Mouse (Mus musculus) ES-E14 (cell line): ENCODE data around the gene Gng8. TPM values are rescaled to one million over a fixed set of nuclear protein-coding genes. Genes with fewer than 3 reads are reported as not detected.

Source experiments
- DNase-seq: peaks from one replicate; pipeline ENCODE4 v3.0.0-alpha.2; 2013; ENCODE audit warnings: low read depth, low spot score
- H3K27ac ChIP-seq: 2 replicates; pipeline ENCODE4 v1.5.1; 2012; ENCODE audit warnings: low read depth, mild to moderate bottlenecking, low read length, moderate library complexity, mixed read lengths; ENCODE audit not compliant: poor library complexity, insufficient read depth, severe bottlenecking
- H3K36me3 ChIP-seq: 2 replicates; pipeline ENCODE4 v1.6.1; 2012; ENCODE audit warnings: mild to moderate bottlenecking, low read length, moderate library complexity, mixed read lengths; ENCODE audit not compliant: control insufficient read depth, poor library complexity, insufficient read depth, severe bottlenecking
- H3K4me1 ChIP-seq, 2 experiments: fragments of 150-350 bp in 1 of 2; sonication (generic) in 1 of 2; 2 replicates each; pipeline ENCODE4 v1.6.1; 2012; ENCODE audit warnings: low read length in 2 of 2, mild to moderate bottlenecking in 1 of 2, mixed read lengths in 1 of 2; ENCODE audit not compliant: control insufficient read depth in 2 of 2, insufficient read depth in 2 of 2, poor library complexity in 1 of 2
- H3K4me3 ChIP-seq, 2 experiments: fragments of 150-350 bp in 1 of 2; sonication (generic) in 1 of 2; 2 replicates each; pipeline ENCODE4 v1.5.1; 2012; ENCODE audit warnings: low read length in 2 of 2, low read depth in 1 of 2, mild to moderate bottlenecking in 1 of 2, mixed read lengths in 1 of 2; ENCODE audit not compliant: insufficient read depth in 1 of 2, poor library complexity in 1 of 2, severe bottlenecking in 1 of 2
- H3K9ac ChIP-seq: 2 replicates; pipeline ENCODE4 v1.6.1; 2012; ENCODE audit warnings: low read depth, mild to moderate bottlenecking, low read length, mixed read lengths; ENCODE audit not compliant: poor library complexity, insufficient read depth, severe bottlenecking
- H3K9me3 ChIP-seq: fragments of 150-350 bp; sonication (generic); 2 replicates; pipeline ENCODE4 v1.6.1; 2012; ENCODE audit warnings: low read depth, mild to moderate bottlenecking, low read length; ENCODE audit not compliant: control insufficient read depth, insufficient read depth
- CHD2 ChIP-seq: IDR thresholded peaks from 2 replicates; pipeline ENCODE4 v1.6.1; 2014; ENCODE audit warnings: mild to moderate bottlenecking, low read depth, low read length, inconsistent platforms
- HCFC1 ChIP-seq: IDR thresholded peaks from 2 replicates; pipeline ENCODE4 v1.6.1; 2012; ENCODE audit warnings: low read length, inconsistent platforms, borderline replicate concordance; ENCODE audit not compliant: insufficient read depth
- MAFK ChIP-seq: IDR thresholded peaks from 2 replicates; pipeline ENCODE4 v1.6.1; 2014; ENCODE audit warnings: mild to moderate bottlenecking, low read depth, low read length, inconsistent platforms; ENCODE audit not compliant: insufficient read depth
- ZC3H11A ChIP-seq: IDR thresholded peaks from 2 replicates; pipeline ENCODE4 v1.6.1; 2012; ENCODE audit warnings: low read depth, mild to moderate bottlenecking, inconsistent platforms, low read length, borderline replicate concordance
- ZNF384 ChIP-seq: IDR thresholded peaks from 2 replicates; pipeline ENCODE4 v1.6.1; 2012; ENCODE audit warnings: low read depth, low read length, inconsistent platforms
- in situ Hi-C, 2 experiments: fragments of 600-800 bp; cut with MboI; formaldehyde crosslinking; loops; one replicate each; pipeline ENCODE4 v1.15.1; 2025; ENCODE audit warnings: low sequenced_read_pairs in 2 of 2, inconsistent platforms in 1 of 2; ENCODE audit not compliant: unreplicated experiment in 2 of 2
- total RNA-seq: library from RNA; depleted of rRNA; stranded (reverse); fragments of 300-350 nt; gene quantifications from 2 replicates; pipeline ENCODE4 v1.2.3, GENCODE M21; 2012

The Gng8 gene
- total RNA-seq, 1 experiment: 1.0 TPM

DNA sequence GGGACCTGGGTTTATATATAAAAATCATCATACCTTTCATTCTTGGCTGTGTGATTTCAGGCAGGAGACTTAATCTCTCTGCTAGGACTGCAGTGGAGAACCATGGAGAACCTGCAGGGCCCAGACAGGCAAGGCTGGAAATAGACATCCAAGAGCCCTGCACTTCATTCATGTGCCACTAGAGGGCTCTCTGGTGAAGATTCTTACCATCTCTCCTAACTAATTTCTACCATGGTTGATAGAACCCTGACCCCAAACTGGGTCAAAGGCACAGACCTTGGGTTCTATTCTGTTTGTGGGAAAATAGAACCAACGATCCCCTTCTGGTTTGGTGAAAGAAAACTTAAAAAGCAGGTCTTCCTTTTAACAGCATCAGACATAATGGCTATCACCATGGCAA, 39.3 kb downstream of the Gng8 start:
- H3K4me1 ChIP-seq: peaks cover 0 to 5% of the 10 kb centered on the region in 2 experiments; a peak in 2 of 4 replicates
- H3K36me3 ChIP-seq: no peaks in the 10 kb centered on the region
- H3K9me3 ChIP-seq: no peaks in the 10 kb centered on the region
- in situ Hi-C loops: loop anchor here in 1 of 2 experiments (5.0 kb wide), 2 partner anchors 66 to 136 kb away; no protein-coding TSS in a partner anchor
- no peak for DNase-seq
- no peak overlapping the region for H3K27ac ChIP-seq
- H3K9ac ChIP-seq: no peak overlapping the region
- H3K4me3 ChIP-seq: no peak overlapping the region
- TF ChIP-seq ZC3H11A (0 out of 2 replicates have a peak, but pooled peaks have one; percentile 0), HCFC1 (no peak)

DNA sequence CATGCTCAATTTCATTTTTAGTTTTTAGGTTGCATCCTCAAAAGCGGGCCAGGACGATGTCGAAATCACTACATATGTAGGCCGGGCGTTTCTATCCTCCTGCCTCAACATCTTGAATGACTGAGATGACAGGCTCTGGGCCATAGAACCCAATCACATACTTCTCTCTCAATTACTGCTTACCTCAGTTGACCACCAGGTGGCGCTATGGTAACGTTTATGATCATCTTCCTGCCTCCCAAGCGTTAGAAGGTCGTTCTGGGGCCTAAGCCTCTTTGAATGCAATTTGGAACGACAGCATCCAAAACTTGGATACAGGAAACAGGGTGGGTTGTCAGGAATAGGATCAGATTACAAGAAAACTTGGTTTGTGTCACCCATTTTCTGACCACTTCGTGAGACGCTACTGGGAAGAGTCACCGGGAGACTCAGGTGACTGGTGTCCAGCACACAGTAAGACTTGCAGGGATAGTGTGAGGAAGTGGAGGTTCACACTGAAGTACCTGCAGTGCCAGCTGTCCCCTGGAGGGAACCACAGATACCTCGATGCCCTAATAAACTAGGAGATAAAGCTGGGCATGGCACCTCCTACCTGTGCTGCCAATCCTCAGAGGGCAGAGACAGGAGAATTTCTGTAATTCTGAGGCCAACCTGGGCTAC, 40.5 kb downstream of the Gng8 start:
- in situ Hi-C loops: loop anchor here in 1 of 2 experiments (5.0 kb wide), 2 partner anchors 65 to 135 kb away; no protein-coding TSS in a partner anchor
- peaks cover 0 to 6% of the 10 kb centered on the region in 2 experiments; a peak in 2 of 4 replicates for H3K4me1 ChIP-seq
- peak; percentile 90 for DNase-seq
- H3K4me3 ChIP-seq: no peak overlapping the region
- TF ChIP-seq CHD2 (no peak), ZC3H11A (peak; percentile 63; the same call in 1 of the 2 replicates)
- H3K9ac ChIP-seq: no peak overlapping the region
- no peak overlapping the region; the same call in 1 of the 2 replicates for H3K27ac ChIP-seq
- no peaks in the 10 kb centered on the region for H3K36me3 ChIP-seq
- H3K9me3 ChIP-seq: no peaks in the 10 kb centered on the region

DNA sequence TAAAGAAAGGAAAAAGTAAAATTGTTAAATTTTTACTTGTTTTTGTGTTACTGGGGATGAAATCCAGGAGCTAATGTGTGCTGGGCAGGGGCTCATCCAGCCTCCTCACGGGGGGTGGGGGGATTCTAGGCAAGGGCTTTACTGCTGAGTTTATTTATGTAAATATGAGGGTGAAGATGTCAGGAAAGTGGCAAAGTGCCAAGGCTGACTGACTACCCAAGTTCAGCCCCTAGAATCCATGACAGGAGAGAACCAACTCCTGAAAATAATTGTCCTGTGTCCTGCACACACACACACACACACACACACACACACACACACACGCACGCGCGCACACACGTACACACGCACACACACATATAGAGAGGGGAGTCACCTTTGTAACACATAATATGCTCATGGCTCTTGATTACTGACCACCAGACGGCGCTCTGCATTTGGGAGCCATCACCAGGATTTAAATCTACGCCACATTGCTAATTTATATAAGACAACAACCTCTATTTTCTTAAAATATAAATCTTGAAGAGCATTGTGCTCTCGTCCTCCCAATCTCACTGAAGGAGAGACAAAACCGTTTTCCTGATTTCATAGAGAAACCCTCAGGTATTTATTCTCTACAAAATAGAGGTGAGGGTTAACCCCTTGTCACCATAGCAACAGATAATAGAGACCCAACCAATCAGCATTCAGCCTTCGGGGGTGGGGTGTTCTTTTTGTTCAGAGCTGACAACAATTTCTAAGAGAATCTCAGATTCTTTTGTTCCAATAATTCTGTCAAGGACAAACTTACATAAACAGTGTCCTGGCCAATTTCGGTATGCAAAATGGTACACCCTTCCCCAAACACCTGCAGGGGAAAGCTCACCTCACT, 41.4 kb downstream of the Gng8 start:
- no peaks in the 10 kb centered on the region for H3K36me3 ChIP-seq
- H3K9me3 ChIP-seq: no peaks in the 10 kb centered on the region
- H3K9ac ChIP-seq: no peak overlapping the region
- TF ChIP-seq HCFC1: no peak
- H3K4me1 ChIP-seq: peaks cover 0 to 6% of the 10 kb centered on the region in 2 experiments; a peak in 2 of 4 replicates
- in situ Hi-C loops: loop anchor here in 1 of 2 experiments (5.0 kb wide), 2 partner anchors 64 to 134 kb away; no protein-coding TSS in a partner anchor
- DNase-seq: peak; percentile 74
- no peak overlapping the region for H3K27ac ChIP-seq
- H3K4me3 ChIP-seq: no peak overlapping the region

DNA sequence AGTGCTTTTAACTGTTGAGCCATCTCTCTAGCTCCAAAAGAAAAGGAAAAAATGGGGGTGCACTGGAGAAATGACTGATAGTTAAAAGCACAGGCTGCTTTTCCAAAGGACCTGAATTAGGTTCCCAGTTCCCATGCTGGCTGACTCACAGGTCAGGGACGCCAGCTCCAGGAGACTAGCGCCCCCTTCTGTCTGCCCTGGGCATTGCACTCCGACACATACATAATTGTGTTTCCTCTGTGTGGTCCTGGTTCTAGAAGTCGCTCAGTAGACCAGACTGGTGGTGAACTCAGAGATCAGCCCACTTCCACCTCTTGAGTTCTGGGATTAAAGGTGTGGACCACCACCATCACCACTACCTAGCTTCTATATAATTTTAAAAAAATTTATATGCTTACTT, 45.7 kb downstream of the Gng8 start:
- in situ Hi-C loops: no loop called here
- Histone ChIP-seq H3K4me3 (no peak overlapping the region), H3K9me3 (no peaks in the 10 kb centered on the region), H3K27ac (no peak overlapping the region), H3K9ac (no peak overlapping the region), H3K4me1 (peaks cover 0 to 3% of the 10 kb centered on the region in 2 experiments; a peak in 2 of 4 replicates), H3K36me3 (no peaks in the 10 kb centered on the region)
- TF ChIP-seq CHD2: no peak
- no peak for TF ChIP-seq HCFC1
- TF ChIP-seq ZC3H11A: no peak
- TF ChIP-seq ZNF384: no peak
- TF ChIP-seq MAFK: no peak
- no peak for DNase-seq
